Mouse (Mus musculus): ENCODE data around the gene Gm10160.
"Not testable (repeated sequence)": the region's sequence is repeated elsewhere in the genome, so short reads cannot be mapped to it uniquely, and the experiment has no call there.

Gm10160 gene

DNA sequence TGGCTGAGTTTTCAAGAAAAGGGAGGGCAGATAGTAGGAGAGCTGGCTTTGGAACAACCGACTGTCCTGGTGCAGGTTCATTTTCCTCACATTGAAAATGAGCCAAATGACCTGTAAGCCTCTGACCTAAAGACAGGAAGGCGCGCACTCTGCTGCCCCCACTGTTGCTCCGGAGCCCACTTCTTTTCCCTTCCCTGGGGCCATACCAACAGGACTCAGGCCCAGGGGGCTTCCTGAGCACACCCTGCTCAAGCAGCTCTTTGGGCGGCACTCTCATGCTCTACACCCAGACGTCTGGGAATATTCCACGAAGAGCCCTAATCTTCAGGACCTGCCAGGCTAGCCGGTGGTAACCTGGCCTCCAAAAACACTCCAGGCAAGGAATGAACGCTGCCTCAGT is 2.6 kb upstream of the Gm10160 start:
- DNase-seq (ENCODE audit: low read depth, low spot score) = no peak

DNA sequence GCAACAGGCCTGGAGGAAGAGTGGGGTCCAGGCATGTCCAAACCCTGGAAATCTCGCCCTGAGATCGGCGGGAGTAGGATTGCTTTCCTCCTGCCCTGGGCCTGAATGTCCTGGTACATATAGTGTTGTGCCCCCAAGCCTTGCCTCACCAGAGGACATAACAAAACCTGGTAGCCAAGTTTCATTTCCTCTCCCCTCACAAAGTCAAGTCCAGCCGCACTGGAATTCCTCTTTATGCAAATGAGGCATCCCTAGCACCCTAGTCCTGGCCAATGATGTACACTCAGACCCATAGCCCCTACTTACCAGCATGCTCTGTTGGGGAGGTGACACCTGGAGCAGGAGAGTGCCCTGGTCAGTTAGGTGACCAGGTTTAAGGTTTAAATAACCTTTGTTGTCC is 627 bp upstream of the Gm10160 start:
- no peak for DNase-seq (ENCODE audit: low read depth, low spot score)

DNA sequence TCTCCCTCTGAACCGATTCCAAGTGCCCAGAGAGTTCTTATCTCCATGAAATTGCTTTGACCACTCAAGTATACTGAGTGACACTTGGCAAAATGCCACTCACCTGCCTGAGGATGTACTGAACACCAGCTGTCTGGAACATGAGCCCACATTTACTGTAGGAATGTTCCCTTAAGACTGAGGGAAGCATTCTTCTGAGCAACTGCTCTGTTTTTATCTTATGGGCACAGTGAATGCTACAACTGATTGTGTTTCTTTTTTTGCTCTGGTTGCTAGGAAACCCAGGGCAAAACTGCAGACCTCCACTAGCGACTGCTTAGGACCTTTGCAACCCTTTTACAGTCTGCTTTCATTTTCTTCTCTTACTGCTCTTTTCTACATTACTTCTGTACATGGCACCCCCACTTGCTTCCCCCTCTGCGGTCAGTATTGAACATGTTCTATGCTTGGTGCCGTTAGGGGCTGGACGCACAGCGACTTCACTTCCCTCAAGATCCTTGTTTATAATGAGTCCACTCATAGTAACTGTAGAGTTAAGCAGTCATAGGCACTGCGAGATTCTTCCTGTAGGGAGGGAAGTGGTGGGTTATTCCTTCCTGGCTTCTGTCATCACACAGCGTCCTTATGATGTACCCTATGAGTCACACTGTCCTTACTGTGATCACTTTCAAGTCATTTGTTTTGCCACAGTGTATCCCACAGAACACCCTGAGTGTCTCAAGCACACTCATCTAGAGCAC is 856 bp downstream of the Gm10160 start:
- no peak for DNase-seq (ENCODE audit: low read depth, low spot score)

DNA sequence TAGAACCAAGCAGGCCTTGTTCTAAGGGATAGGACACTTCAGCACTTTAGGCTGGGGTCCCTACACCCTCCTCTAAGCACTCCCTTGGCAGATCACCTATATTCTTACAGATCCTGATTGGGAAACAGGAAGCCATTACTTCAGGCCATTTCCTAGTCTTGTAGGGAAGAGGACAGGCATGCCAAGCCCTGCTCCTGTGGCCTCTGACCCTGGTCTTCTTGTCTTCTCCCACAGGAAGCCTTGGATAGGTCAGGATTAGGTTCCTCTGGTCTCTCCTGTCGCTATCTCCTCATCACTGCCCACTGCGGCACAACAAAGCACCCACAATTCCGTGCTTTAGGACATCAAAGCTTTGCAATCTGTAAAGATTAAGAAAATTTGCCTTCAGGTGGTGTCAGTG is 3.9 kb downstream of the Gm10160 start:
- no peak for DNase-seq (ENCODE audit: low read depth, low spot score)

DNA sequence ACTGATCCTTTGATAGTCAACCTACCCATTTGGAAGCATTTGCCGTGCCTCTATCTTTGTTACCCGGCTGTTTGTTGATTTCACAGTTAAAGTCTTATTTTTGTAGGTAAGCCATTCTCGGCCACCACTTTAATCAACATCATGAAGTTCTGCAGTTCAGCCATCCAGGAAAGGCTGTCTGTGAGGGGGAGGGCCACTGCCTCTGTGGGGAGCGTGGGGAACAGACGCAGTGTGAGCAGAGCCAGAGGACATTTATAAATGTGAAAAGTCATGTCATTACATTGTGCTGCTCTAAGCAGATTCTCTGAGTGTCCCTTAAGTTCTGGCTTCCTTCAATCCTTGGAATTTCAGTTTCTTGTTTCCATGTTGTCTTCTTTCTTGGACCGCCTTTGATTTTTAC is 5.4 kb downstream of the Gm10160 start:
- DNase-seq (ENCODE audit: low read depth, low spot score) = no peak

DNA sequence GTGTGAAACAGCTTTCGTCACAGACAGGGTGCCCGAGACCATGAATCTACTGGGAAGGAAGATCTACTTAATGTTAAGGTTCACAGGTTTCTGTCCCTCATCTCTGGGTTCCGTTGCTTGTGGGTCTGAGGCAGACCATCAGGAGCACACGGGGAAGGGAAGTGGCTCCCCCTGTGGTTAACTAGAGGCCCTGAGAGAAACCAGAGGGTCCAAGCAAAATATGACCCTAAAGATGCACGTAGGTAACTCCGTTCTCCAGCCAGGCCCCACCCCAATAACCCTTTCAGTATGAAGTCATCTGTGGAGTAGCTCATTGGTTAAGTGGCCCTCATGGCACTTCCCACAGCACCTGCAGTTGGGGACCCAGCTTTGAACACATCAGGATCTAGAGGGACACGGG is 6.0 kb downstream of the Gm10160 start:
- no peak for DNase-seq (ENCODE audit: low read depth, low spot score)

DNA sequence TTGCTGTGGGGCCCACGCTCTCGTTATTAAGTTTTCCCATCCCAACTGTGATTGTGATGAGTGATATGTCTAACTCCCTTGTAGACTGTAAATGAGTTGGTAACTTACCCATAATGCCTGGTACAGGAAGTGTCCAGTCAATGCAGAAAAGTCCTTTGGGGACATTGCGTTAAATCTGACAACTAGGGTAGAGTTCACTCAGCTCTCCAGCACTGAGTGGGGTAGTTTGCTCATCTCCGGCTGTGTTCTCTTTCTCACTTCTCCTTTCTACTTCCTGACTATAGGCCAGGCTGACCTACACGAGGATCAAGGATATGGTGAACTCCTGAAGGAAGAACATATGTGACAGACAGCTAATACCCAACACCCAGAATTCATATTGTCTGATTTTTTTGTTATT is 6.4 kb downstream of the Gm10160 start:
- no peak for DNase-seq (ENCODE audit: low read depth, low spot score)

DNA sequence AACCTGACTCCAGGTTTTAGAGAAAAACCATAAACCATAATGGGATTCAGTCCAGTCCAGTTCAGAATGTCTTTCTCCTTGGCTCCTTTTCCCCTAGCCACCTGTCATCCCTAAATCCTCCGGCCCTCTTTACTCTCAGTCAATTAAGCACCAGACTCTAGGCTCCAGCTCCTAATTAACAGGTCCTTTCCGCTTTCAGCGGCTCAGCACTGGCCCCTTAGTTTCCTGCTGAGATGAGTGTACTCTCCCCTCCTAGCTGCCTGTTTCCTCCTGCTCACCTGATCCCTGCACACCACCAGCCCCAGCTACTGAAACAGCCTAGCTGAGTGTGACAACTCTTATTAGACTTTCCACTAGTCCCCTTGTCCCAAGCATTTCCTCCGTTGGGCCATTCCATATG is 7.8 kb downstream of the Gm10160 start:
- DNase-seq (ENCODE audit: low read depth, low spot score) = no peak

DNA sequence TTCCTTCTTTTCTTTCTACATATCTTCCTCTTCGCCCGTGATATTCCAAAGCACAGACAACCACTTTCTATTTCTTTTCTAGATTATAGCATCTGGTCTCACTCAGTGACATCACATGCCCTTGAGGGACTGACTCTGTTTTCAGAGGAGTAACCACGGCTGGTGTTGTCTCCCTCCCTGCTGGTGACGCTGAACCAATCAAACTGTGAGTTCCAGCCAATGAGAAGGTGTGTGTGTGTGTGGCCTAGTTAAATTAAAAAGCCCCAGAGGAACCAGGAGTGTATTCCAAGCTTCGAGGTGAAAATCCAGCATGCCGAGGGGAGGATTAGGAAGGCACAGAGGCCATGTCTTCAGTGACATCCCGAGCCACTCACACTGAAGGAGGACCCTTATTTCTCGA is 8.6 kb downstream of the Gm10160 start:
- DNase-seq (ENCODE audit: low read depth, low spot score) = no peak

DNA sequence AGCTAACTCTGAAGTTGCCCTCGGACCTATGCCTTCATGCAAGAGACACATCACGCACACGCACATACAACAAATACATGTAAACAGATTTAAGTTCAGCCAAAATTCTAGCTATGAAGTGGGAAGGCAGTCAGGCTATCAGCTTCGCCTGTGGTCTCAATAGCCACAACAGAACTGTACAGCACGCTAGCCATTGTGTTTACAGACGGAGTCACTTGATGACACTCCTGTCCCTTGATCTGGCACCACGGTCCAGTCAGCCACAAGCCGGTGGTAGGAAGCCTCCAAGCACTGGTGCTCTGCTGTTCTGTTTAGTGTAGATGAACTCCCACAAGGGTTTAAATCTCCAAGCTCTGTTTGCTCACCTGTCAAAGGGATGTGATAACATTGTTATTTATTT is 9.6 kb downstream of the Gm10160 start:
- DNase-seq (ENCODE audit: low read depth, low spot score) = no peak

DNA sequence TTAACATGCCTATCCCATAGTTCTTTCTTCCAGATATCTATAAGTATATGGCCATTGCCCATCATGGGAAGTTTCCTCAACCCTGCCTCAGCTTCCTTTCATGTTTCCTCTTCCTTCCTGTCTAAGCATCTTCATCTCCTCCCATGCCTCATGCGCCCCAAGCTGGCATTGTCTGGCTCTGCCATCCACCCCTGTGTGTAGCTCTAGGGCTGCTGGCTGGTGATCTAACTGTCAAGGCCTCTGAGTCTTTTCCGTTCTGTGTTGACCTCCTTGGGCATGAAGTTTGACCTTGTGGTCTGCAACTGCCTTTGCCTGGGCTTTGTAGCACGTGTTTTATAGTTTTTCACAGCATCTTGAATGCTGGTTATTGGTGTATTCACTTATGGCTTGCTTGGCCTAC is 10.3 kb downstream of the Gm10160 start:
- DNase-seq (ENCODE audit: low read depth, low spot score) = no peak

DNA sequence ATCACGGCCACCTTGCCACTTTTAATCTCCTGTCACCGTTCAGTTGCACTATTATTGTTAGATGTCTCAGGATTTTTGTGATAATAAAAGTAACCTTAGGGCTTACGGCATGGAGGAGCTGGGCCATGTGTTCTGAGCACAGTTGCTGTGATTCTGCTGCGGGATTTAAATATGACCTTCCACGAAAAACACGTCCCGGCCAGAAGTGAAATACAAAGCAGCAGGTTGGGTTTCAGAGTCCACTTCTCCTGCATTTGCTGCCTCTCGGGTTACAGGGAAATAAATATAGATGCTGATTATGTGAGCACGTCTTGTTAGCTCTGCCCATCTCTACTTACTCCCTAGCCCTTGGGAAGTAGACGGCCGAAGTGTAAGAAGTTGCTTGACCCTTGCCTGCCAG is 10.8 kb downstream of the Gm10160 start:
- no peak for DNase-seq (ENCODE audit: low read depth, low spot score)

DNA sequence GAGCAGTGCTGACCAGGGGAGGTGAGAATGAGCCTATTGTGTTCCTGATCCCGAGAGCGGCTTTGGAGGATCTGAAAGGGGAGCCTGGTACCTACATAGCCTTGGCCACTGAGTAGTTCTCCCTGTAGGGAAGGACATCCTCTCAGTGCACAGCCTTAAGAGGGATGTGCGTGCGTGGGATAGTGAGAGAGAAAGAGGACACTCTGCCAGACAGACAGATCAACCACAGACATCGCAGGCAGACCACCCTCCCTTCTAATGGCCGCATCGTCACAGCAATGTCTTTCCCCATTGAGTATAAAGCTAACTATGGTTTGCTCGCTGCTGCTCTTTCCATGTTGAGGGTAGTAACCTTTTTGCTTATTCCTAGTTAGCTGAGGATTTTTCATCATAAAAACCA is 11.7 kb downstream of the Gm10160 start:
- DNase-seq (ENCODE audit: low read depth, low spot score) = no peak

DNA sequence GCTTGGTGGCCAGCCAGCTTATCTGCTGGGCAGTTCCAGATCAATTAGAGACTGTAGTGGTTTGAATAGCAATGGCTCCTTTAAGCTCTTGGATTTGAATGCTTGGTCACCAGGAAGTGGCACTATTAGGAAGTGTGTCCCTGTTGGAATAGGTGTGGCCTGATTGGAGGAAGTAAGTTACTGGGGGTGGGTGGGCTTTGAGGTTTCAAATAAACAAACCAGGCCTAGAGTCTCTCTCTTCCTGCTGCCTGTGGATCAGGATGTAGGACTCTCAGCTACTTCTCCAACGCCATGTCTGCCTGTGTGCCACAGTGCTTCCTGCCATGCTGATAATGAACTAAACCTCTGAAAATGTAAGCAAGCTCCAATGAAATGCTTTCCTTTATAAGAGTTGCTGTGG is 12.6 kb downstream of the Gm10160 start:
- no peak for DNase-seq (ENCODE audit: low read depth, low spot score)

DNA sequence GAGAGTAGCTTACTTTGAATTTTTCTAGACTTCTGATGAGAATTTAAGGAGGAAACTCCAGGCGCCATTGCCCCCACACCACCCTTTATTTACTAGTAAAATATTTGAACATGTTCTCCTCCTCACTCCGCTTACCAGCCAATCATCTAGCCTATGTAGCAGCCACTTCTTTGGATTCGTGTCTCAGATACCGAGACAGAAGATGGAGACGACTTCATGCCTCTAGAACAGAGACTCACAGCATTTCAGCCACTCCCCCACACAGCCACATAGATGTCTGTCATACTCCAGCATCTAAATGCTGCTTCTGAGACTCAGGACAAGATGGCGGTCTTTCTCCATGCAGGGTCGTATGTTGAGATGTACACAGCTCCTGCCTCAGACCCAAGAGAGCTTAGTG is 13.5 kb downstream of the Gm10160 start:
- DNase-seq (ENCODE audit: low read depth, low spot score) = no peak

DNA sequence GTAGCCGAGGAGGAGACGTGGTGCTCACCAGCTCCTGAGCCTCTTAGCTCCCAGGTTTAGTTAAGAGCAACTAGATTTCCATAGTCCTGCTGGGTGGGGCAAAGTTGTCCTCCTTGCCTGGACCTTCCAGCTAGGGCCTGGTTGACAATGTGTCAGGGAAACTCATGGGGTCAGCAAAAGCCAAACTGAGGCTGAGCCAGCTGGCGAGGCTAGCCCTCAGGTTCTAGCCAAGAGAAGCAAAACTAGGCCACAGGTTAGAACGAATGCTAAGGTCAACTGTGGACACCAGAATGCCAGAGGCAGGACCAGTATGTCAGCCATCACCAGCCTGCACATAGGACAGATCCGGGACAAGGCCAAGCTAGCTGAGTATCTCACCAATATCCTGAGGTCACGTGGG is 14.2 kb downstream of the Gm10160 start:
- no peak for DNase-seq (ENCODE audit: low read depth, low spot score)

DNA sequence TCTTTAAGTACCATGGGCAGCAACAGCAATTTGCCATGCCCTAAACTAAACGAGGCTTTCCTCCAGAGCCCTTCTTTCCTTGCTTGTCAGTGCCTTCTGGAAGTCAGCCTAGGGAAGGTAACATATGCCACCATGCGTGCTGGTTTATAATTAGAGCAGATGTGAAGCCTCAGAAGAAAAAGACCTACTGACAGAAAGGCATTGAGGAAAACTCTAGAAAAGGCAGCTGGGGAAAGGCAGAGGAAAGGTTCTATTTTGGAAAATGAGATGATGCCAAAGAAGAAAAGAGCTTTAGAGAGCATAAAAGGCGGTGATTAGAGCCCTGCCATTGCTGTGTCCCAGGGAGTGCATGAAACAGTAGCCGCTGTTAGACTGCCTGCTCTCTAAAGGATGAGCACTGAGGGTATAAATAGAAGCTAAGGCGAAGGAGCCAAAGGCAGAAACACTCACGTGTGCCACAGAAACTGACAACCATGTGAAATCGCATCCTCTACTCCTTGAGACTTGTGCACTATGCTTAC is 14.9 kb downstream of the Gm10160 start:
- DNase-seq (ENCODE audit: low read depth, low spot score) = peak; percentile 14

DNA sequence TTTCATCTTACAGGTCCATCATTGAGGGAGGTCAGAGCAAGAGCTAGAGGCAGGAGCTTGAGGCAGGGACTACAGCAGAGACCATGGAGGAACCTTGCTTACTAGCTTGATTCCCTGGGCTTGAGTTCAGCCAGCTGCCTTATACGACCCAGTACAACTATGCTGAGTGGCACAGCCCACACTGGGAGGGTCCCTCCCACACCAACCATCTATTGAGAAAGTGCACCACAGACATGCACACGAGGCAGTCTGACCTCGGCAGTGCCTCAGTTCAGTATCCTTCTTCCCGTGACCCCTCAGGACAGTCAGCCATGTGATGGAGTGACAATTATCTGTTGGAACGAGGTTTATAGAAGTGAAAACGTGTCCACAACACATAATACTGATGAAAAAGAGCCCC is 15.8 kb downstream of the Gm10160 start:
- no peak for DNase-seq (ENCODE audit: low read depth, low spot score)

DNA sequence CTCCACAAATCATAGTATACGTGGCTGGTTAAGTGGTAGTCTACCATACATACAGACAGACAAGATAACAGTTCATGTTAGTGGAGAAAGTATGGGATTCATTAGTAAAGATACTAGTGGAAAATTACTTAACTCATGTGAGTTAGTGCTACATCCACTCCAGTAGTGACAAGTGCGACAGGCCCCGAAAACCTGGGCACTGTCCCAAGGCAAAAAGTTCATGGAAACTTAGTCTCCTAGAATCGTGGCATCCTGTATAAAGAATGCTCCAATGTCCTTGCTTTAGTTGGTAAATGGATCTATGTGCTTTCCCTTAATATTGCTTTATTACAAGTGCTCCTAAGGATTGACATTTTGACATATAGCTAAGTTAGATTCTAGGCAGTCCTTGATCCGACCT is 17.8 kb downstream of the Gm10160 start:
- not testable (repeated sequence) for DNase-seq (ENCODE audit: low read depth, low spot score)

DNA sequence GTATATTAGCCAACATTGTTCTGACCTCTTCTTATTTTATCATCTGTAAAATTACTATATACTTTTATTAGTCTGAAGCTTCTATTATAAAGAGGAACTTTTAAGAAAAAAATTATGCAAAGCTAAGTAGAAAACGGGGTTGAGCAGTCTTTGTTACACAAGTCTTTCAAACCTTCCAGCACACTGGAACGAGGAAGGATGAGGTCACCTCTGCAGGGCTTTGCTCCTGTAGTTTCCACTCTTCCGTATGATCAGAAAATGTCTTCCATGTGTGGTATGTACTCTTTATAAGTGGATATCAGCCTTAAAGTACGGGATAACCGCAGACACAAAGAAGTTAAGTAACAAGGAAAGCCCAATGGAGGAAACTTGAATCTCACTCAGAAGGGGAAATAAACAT is 20.2 kb downstream of the Gm10160 start:
- DNase-seq (ENCODE audit: low read depth, low spot score) = no peak

DNA sequence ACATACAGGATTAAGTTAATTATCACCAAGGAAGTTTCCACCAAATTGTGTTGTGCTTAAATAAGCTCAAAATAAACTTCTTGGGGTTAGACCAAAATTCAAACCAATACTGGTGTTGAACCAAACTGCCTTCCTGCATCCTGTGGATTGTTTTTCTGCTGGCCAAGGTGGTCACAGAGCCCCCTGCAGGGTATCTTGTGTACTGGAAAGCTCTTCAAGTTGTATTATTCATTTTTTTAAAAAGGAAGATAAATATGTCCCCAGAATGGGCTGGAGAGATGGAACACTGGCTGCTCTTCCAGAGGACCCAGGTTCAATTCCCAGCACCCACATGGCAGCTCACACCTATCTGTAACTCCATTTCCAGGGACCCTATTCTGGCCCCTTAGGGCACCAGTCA is 20.7 kb downstream of the Gm10160 start:
- DNase-seq (ENCODE audit: low read depth, low spot score) = no peak

DNA sequence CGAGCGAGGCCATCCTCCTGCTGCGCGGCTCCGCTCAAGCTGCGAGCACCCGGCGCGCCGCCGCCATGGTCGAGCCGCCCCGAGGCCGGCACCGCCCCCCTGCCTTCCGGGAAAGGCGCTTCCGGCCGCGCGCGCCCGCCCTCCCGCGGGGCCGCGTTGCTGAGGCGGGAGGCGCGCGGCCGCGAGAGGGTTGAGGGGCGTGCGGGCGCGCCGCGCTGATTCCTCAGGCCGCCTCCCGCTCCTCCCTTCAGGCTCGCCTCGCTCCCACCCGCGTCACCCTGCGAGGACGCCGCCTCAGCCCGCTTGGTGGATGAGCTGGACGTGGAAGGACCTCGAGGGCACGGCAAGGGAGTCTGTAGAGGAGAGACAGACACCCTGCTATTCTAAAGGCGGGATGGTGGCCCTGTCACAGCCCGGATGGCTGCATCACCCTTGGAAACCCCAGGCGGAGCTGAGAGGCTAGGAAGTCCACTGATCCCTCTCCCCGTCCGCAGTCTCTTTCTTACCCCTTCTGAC is 26.2 kb downstream of the Gm10160 start, which contains the start of gene Btbd1:
TSS of gene Btbd1 (minus strand) at position 53 of the 516 bp plus-strand sequence.
- peak; percentile 71 for DNase-seq (ENCODE audit: low read depth, low spot score)

DNA sequence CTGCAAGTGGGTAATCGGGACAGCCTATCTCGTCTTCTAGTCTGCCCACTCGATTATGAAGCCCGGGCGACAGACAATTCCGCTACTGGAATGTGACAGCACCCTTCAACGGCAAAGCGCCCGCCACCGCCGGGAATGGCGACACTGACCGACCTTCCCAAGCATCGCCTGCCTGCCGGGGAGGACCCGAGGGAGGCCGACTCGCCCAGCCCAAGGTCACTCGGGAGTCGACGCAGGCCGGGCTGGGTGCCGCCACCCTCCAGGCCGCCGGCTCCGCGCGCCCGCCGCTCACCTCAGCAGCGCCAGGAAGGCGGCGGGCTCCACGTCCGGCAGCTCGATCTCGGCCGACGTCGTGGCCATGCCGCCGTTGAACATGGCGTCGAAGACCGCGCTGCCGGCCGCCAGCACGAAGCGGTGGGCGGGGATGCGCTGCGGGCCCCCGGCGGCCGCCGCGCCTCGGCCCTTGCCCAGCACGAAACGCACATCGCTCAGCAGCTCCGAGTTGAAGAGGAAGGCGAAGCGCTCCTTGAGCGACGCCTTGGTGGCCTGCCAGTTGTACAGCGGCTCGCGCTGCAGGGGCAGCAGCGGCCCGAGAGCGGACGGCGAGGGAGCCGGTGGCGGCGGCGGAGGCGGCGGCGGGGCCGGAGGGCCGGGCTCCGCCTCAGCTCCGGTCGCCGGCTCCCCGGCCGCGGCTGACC is 26.8 kb downstream of the Gm10160 start:
- peak; percentile 6 for DNase-seq (ENCODE audit: low read depth, low spot score)
